Mouse (Mus musculus) heart, embryonic 13.5 days (tissue): ENCODE data around the gene Triml1. TPM values are rescaled to one million over a fixed set of nuclear protein-coding genes. Genes with fewer than 3 reads are reported as not detected.

Experiments
- ATAC-seq: fragments of 200-750 bp; cut with Nextera tagmentation; 2 replicates; pipeline ENCODE4 v1.8.0; 2017; ENCODE audit warnings: moderate TSS enrichment; ENCODE audit not compliant: insufficient number of reproducible peaks, low FRiP score, low TSS enrichment; ENCODE audit errors: extremely low read depth
- H3K27ac ChIP-seq: fragments of 300-500 bp; sonication (generic); replicated peaks from 2 replicates; pipeline ENCODE4 v1.5.1; 2015; ENCODE audit warnings: moderate library complexity, mild to moderate bottlenecking, inconsistent platforms
- H3K27me3 ChIP-seq: fragments of 300-500 bp; sonication (generic); replicated peaks from 2 replicates; pipeline ENCODE4 v1.6.1; 2015; ENCODE audit warnings: mild to moderate bottlenecking, inconsistent platforms
- H3K36me3 ChIP-seq: fragments of 300-500 bp; sonication (generic); 2 replicates; pipeline ENCODE4 v1.6.1; 2015; ENCODE audit warnings: mild to moderate bottlenecking, inconsistent platforms
- H3K4me1 ChIP-seq: fragments of 300-500 bp; sonication (generic); 2 replicates; pipeline ENCODE4 v1.6.1; 2015; ENCODE audit warnings: inconsistent platforms
- H3K4me2 ChIP-seq: fragments of 300-500 bp; sonication (generic); 2 replicates; pipeline ENCODE4 v1.6.1; 2015; ENCODE audit warnings: inconsistent platforms, mild to moderate bottlenecking, moderate library complexity
- H3K4me3 ChIP-seq: fragments of 300-500 bp; sonication (generic); 2 replicates; pipeline ENCODE4 v1.5.1; 2015; ENCODE audit warnings: moderate library complexity, mild to moderate bottlenecking, inconsistent platforms
- H3K9ac ChIP-seq: fragments of 300-500 bp; sonication (generic); 2 replicates; pipeline ENCODE4 v1.6.1; 2015; ENCODE audit warnings: inconsistent platforms, mild to moderate bottlenecking, moderate library complexity
- H3K9me3 ChIP-seq: fragments of 300-500 bp; sonication (generic); 2 replicates; pipeline ENCODE4 v1.6.1; 2016; ENCODE audit warnings: inconsistent platforms
- WGBS: fragments of 180-500 bp; shearing (Covaris S2); methylation state at CpG from one replicate; pipeline ENCODE4 v1.1.7; 2015; ENCODE audit warnings: mixed read lengths; 5-methylcytosine and 5-hydroxymethylcytosine counted together
- polyA plus RNA-seq: library from polyadenylated mRNA; unstranded; fragments of >200 nt; fragmentation: Nextera tagmentation; extraction: Ambion mirVana; gene quantifications from 2 replicates; pipeline ENCODE4 v1.2.1, GENCODE M21; 2015

Triml1 gene
- polyA plus RNA-seq, 1 experiment from 2014 or later = not detected

GRCm38 (mm10) chr8:43111205-43111827, 30.0 kb downstream of the Triml1 start:
- Histone ChIP-seq H3K9ac (no peak overlapping the region), H3K27me3 (no peaks in the 10 kb centered on the region), H3K4me1 (no peaks in the 10 kb centered on the region), H3K4me2 (no peak overlapping the region), H3K27ac (no peak overlapping the region), H3K9me3 (no peaks in the 10 kb centered on the region), H3K36me3 (no peaks in the 10 kb centered on the region), H3K4me3 (no peak overlapping the region)
- 65% methylated on average over 4 of the region's 4 CpGs for WGBS
- no peak for ATAC-seq

Other genes with a start within 250 kb of the Triml1 start
- not detected in 2 replicates for gene Triml2, start 39.1 kb upstream of the Triml1 start, polyA plus RNA-seq
- not detected in 2 replicates for gene Zfp42, start 165.5 kb upstream of the Triml1 start, polyA plus RNA-seq